Mouse (Mus musculus) liver, embryonic 14.5 days (tissue): Measurements from ENCODE around the gene Prtn3.

Experiments used
- CTCF ChIP-seq: IDR thresholded peaks from 2 replicates; pipeline ENCODE4 v1.5.1; 2016; ENCODE audit warnings: antibody characterized with exemption, low read depth, control low read depth
- EP300 ChIP-seq: IDR thresholded peaks from 2 replicates; pipeline ENCODE4 v1.6.1; 2016; ENCODE audit warnings: antibody characterized with exemption, low read depth

- TF ChIP-seq CTCF (no peak), EP300 (no peak)
Measured at GRCm38 (mm10) chr10:79879527-79879926, 5.3 kb downstream of the Prtn3 start.
